Mouse (Mus musculus): ENCODE data around the gene Olfr654. TPM values are rescaled to one million over a fixed set of nuclear protein-coding genes. Genes with fewer than 3 reads are reported as not detected.
A peak's percentile ranks its signal among the peaks of the same experiment; 100 is the strongest.

The Olfr654 gene
- not detected for total RNA-seq (2021)
- long read RNA-seq, experiment 1 = 0 reads
- long read RNA-seq, experiment 2 = 0 reads

DNA sequence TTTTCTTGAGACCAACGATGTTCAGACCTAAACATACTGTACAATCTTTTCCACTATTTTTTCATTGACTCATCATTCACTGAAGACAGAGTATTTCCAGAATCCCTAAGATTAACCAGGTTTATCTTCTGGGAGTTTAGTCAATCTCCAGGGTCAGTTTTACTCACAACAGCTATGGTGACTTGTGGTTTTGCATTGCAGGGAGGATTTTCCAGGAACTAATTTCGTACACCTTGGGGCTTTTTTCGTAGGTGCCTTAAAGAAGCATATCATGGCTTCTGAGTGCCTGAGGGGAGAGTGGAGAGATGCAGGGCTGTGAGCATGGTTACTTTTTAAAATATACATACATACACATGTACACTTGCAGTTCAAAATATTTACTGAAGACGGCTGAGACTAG, at the start of gene Olfr654:
Olfr654 (plus strand) TSS at position 301 of the 400 bp plus-strand sequence.
- no peak for DNase-seq (ENCODE audit: low spot score in 2 of 2)
- intact Hi-C loops (cut with DNase I) = no loop called here

DNA sequence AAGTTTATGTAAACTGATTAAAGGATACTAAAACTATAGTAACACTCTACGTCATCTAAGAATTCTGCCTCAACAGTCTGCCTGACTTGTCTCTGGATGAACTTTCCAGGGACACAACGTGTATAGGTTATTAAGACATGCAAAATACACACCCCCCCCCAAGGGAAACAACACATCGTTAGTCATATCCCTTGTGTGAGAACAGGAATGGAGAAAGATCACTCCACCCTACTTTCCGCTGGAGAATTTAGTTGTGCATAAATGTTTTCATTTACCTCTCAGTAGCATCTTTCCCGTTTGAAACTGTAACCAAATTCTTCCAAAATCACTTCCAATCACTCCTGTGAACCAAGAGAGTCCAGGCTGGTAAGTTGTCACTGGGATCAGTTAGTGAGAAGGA, 37.0 kb upstream of the Olfr654 start, which contains the start of gene Olfr651:
Olfr651 (plus strand) TSS at position 301 of the 400 bp plus-strand sequence.
- no peak for DNase-seq (ENCODE audit: low spot score in 2 of 2)
- intact Hi-C loops (cut with DNase I) = no loop called here

DNA sequence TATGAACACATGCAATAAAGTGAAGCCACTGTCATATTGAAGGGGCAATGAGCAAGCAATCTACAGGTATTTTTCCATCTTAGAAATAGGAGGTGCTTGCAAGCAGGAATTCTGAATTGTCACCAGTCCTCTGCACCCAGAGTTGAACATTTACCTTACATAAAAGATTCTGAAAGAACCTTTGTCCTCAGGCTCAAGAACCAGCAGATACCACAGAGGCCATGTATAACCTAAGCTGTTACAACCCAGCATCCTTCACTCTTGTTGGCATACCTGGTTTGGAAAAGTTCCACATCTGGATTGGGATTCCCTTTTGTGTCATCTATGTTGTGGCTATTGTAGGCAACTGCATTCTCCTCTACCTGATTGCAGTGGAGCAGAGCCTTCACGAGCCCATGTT, 34.1 kb upstream of the Olfr654 start:
- DNase-seq (ENCODE audit: low spot score in 2 of 2) = no peak
- intact Hi-C loops (cut with DNase I) = no loop called here

DNA sequence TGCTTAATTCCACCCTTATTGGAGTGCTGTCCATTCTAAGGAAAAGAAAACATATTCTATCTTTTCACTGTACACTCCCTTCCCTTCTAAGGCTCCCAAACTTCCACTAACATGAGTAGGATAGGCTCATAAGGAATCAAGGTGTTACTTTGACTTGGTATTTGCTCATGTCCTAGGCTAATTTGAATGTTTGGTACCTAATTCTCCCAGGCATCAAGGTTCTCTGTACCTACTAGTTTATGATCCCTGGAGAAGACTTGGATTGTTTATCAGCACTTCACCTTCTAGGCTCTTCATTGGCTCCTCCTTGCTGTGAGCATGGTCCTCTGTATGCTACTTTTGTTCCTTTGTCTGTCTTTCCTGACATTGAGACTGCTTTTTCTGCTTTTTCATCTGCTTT, 26.2 kb upstream of the Olfr654 start, which contains the start of gene Olfr652:
Olfr652 (plus strand) TSS at position 301 of the 400 bp plus-strand sequence.
- intact Hi-C loops (cut with DNase I) = no loop called here

DNA sequence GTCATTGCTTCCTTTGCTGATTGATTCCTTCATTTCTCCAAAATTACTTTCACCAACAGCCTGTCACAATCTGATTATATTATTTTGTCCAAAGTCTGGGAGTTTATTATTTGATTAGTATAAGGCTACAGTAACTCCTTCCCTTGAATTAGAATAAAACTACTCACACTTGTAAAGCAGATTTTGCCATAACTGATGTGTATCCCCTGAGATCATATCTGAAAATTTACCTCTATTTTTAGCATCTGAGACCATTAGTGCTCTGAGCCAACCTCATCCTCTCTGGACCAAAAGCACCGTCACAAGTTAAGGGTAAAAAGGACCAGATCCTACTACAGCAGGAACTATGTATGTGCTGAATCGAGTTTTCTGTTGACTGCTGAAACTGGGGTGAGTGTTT, 9.8 kb upstream of the Olfr654 start, which contains the start of gene Olfr653:
Olfr653 (plus strand) TSS at position 301 of the 400 bp plus-strand sequence.
- intact Hi-C loops (cut with DNase I) = no loop called here

More for the DNA sequence above, 26.2 kb upstream of the Olfr654 start, which contains the start of gene Olfr652:
- DNase-seq (ENCODE audit: low spot score in 2 of 2) = no peak

DNA sequence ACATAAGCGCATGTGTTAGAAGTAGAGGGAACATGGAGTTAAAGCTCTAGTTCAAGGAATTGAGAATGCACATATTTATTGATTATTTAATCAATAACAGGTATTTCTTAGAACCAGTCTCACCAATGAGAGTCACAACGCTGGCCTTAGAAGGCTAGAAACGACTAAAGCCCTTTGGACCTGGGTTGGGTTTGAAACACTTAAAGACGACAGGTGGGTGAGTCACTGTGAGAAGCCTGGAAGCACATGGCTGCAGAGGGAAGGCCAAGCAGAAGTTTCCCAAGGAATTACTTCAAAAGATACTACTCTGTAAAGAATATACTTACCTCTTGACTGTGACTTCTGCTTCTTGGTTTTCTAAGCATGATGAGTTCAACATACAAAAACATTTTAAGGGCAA, 6.0 kb upstream of the Olfr654 start:
- DNase-seq (ENCODE audit: low spot score in 2 of 2) = no peak
- intact Hi-C loops (cut with DNase I) = no loop called here

More for the DNA sequence above, 9.8 kb upstream of the Olfr654 start, which contains the start of gene Olfr653:
- DNase-seq (ENCODE audit: low spot score in 2 of 2) = no peak

DNA sequence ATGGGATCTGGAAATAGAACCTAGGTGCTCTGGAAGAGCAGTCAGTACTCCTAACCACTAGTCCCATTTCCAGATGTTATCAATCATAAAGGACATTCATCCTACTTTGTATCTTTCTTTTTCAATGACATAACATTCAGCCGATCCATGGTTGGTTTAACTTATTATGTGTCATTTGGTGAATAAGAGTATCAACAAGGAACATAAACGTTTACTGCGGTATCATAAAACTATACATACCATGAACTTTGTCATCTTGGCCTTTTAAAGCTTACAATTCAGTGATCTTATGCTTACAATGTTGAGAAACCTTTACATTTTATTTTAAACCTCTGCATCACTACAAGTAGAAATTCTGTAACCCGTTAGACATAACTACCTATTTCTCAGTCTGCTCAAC, 5.4 kb upstream of the Olfr654 start:
- intact Hi-C loops (cut with DNase I) = no loop called here

DNA sequence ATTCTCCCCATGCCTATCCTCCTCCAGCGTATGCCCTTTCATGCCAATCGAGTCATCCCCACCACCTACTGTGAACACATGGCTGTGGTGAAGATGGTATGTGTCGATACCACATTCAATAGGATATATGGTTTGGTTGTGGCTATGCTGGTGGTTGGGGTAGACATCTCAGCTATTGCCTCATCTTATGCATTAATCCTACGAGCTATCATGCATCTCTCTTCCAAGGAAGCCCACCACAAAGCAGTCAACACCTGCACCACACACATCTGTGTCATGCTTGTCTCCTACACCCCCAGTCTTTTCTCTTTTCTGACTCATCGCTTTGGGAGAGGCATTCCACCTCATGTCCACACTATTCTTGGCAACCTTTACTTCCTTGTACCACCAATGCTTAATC, 1.4 kb downstream of the Olfr654 start:
- intact Hi-C loops (cut with DNase I) = no loop called here
- DNase-seq (ENCODE audit: low spot score in 2 of 2) = no peak

More for the DNA sequence above, 5.4 kb upstream of the Olfr654 start:
- no peak for DNase-seq (ENCODE audit: low spot score in 2 of 2)

DNA sequence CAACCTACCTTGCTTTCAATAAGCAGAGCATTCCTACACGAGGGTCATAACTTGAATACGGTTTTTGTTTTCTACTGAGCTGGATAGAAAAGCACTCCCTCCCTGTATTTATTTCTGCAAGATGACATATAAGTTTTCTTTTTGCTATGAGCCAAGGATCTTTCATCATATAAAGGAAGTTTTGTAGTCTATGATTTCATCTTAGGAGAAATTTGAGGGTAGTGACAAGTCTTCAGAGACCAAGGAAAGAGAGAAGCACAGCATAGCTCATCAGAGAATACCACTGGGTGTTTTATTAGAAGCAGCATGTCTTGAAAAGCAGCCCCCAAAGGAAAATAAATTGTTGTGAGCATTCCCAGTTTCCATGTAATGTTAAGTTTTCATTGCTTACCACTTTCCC, 14.9 kb downstream of the Olfr654 start, which contains the start of gene Olfr655:
Olfr655 (minus strand) TSS at position 101 of the 400 bp plus-strand sequence.
- DNase-seq (ENCODE audit: low spot score in 2 of 2) = no peak
- intact Hi-C loops (cut with DNase I) = no loop called here

DNA sequence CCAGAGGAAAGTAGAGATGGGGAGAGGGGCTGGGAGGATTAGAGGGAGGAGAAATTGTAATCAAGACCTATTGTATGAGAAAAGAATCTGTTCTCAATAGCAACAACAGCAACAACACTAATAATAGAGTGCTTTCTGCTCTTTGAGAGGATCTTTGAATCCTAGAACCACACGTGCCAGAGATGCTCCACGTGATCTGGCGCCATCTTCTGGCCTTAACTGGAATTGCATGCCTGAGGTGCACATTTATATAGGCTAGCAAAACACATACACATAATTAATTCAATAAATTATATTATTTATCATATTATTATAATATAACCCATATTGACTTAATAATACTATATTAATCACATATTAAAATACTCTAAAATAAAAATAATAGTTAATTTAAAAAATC, 16.3 kb downstream of the Olfr654 start:
- peak; percentile 5 for DNase-seq (ENCODE audit: low spot score in 2 of 2)
- intact Hi-C loops (cut with DNase I) = no loop called here

DNA sequence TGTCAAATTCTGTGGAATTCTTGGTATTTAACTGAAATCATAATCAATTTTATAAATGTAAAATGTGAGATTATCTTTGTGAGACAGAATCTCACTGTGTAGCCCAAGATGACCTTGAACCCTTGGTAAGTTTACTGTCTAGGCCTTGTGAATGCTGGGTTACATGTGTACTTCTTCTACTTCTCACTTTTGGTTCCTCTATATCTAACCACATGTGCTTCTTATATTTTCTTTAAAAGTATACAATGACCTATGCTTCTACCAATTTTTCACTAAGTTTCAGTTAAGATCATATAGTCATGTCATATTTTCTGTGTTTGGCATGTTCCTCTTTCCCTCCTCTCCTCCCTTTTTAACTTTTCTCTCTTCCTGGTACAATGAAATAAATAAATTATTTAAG, 17.9 kb downstream of the Olfr654 start:
- intact Hi-C loops (cut with DNase I) = no loop called here
- DNase-seq (ENCODE audit: low spot score in 2 of 2) = no peak

DNA sequence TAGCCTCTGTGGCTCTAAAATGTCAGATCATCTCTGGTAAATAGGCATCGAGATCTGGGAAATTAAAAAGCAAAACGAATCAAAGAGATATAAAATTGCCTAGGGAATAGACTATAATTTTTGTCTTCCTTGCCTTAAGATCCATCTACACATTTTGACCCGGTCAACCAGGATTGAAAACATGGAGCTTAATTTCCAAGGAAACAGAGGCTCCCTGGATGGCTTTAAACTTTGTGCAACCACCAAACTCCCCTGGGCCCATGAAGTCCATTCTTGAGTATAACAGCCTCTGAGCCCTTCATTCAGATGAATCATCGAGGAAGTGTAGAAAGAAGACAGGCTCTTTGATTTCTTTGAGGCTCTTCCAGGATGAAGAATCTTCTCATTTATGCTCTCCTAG, 26.8 kb downstream of the Olfr654 start, which contains the start of gene Olfr656:
Olfr656 (plus strand) TSS at position 301 of the 400 bp plus-strand sequence.
- intact Hi-C loops (cut with DNase I) = no loop called here
- no peak for DNase-seq (ENCODE audit: low spot score in 2 of 2)

DNA sequence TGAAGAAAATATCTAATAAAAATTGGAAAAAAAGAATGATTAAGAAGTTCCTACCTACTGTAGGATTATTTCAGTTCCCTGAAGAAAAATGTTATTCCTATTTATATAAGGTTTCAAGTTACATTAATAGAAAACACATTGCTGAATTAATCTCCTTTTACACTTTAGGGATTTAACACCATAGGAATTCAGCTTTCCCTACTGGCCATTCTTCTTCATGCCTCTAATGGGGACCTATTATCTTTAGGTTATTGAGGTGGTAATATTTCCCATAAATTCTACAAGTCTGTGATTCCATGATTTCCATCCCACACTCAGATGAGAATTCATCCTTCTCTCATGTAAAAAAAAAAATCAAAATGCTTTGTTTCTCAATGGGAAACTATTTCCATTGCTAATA, 37.7 kb downstream of the Olfr654 start, which contains the start of gene Olfr657:
Olfr657 (plus strand) TSS at position 301 of the 400 bp plus-strand sequence.
- no peak for DNase-seq (ENCODE audit: low spot score in 2 of 2)
- intact Hi-C loops (cut with DNase I) = no loop called here

Other genes with a start within 250 kb of the Olfr654 start
- 1 to 10 TPM; 1.1 to 1.2 TPM for gene Trim12c, start 233.7 kb upstream of the Olfr654 start, total RNA-seq (2021)
- gene Trim30b, start 217.1 kb upstream of the Olfr654 start, total RNA-seq (2021) = not detected
- not detected for gene Trim30c, start 186.2 kb upstream of the Olfr654 start, total RNA-seq (2021)
- under 1 TPM; 0.57 to 0.70 TPM for gene Trim30a, start 121.8 kb upstream of the Olfr654 start, total RNA-seq (2021)
- under 1 TPM; 0.21 to 0.55 TPM for gene Trim30d, start 79.2 kb upstream of the Olfr654 start, total RNA-seq (2021)
- gene Olfr651, start 36.9 kb upstream of the Olfr654 start, total RNA-seq (2021) = not detected
- not detected for gene Olfr652, start 26.1 kb upstream of the Olfr654 start, total RNA-seq (2021)
- not detected for gene Olfr653, start 9.7 kb upstream of the Olfr654 start, total RNA-seq (2021)
- gene Olfr655, start 14.8 kb downstream of the Olfr654 start, total RNA-seq (2021) = not detected
- gene Olfr656, start 26.9 kb downstream of the Olfr654 start, total RNA-seq (2021) = not detected
- gene Olfr657, start 37.8 kb downstream of the Olfr654 start, total RNA-seq (2021) = not detected
- gene Olfr658, start 60.3 kb downstream of the Olfr654 start, total RNA-seq (2021) = not detected
- not detected for gene Olfr659, start 79.7 kb downstream of the Olfr654 start, total RNA-seq (2021)
- not detected for gene Olfr661, start 99.5 kb downstream of the Olfr654 start, total RNA-seq (2021)
- not detected for gene Usp17le, start 190.4 kb downstream of the Olfr654 start, total RNA-seq (2021)

Measured in left cerebral cortex, postnatal 14 days (tissue).